Mouse (Mus musculus) liver, adult 2 months (tissue): ENCODE measurements at regions not wholly inside any gene's neighbourhood (a gene's known extent, or its start where the extent isn't known, plus 50 kb on each side); places are given as distances from the start of the nearest gene placed in this dataset.

Experiments used
- DNase-seq: peaks from one replicate; pipeline ENCODE4 v3.0.0-alpha.2; 2011; ENCODE audit warnings: low read depth, low spot score; ENCODE audit errors: extremely low read depth
- H3K27ac ChIP-seq: fragments of 200-500 bp; replicated peaks from 2 replicates; pipeline ENCODE4 v1.5.1; 2012; ENCODE audit warnings: low read depth, mild to moderate bottlenecking, control low read depth, inconsistent platforms, low read length; ENCODE audit not compliant: insufficient read depth
- H3K27me3 ChIP-seq: fragments of 200-500 bp; 2 replicates; pipeline ENCODE4 v1.6.1; 2012; ENCODE audit warnings: mild to moderate bottlenecking, moderate library complexity, low read length, inconsistent platforms; ENCODE audit not compliant: control insufficient read depth, insufficient read depth
- H3K36me3 ChIP-seq: fragments of 200-500 bp; 2 replicates; pipeline ENCODE4 v1.6.1; 2012; ENCODE audit warnings: low read length, inconsistent platforms; ENCODE audit not compliant: control insufficient read depth, insufficient read depth
- H3K4me1 ChIP-seq: fragments of 200-500 bp; 2 replicates; pipeline ENCODE4 v1.6.1; 2011; ENCODE audit warnings: low read length; ENCODE audit not compliant: control insufficient read depth, insufficient read depth
- H3K4me3 ChIP-seq: fragments of 200-500 bp; 2 replicates; pipeline ENCODE4 v1.5.1; 2011; ENCODE audit warnings: low read depth, mild to moderate bottlenecking, control low read depth, low read length, moderate library complexity; ENCODE audit not compliant: insufficient read depth
- H3K79me2 ChIP-seq: fragments of 200-500 bp; 2 replicates; pipeline ENCODE4 v1.6.1; 2012; ENCODE audit warnings: inconsistent platforms, mild to moderate bottlenecking, low read length, moderate library complexity; ENCODE audit not compliant: control insufficient read depth, insufficient read depth
- H3K9ac ChIP-seq: fragments of 200-500 bp; 2 replicates; pipeline ENCODE4 v1.6.1; 2012; ENCODE audit warnings: low read depth, mild to moderate bottlenecking, control low read depth, inconsistent platforms, low read length
- CTCF ChIP-seq: fragments of 200-500 bp; IDR thresholded peaks from 2 replicates; pipeline ENCODE4 v1.5.1; 2011; ENCODE audit warnings: low read depth, low read length, control low read depth
- POLR2A ChIP-seq: fragments of 200-500 bp; IDR thresholded peaks from 2 replicates; pipeline ENCODE4 v1.6.1; 2011; ENCODE audit warnings: low read length, control low read depth; ENCODE audit not compliant: insufficient read depth; ENCODE audit errors: extremely low read depth
- WGBS: fragments of 180-500 bp; shearing (Covaris S2); methylation state at CpG from one replicate; pipeline ENCODE4 v1.1.7; 2018; 5-methylcytosine and 5-hydroxymethylcytosine counted together

- peaks cover 3% of the 10 kb centered on the region; the same call in 1 of the 2 replicates for H3K27me3 ChIP-seq
- no peak for TF ChIP-seq POLR2A
- TF ChIP-seq CTCF, result no peak
- no peaks in the 10 kb centered on the region for H3K79me2 ChIP-seq
- H3K4me1 ChIP-seq, result no peaks in the 10 kb centered on the region
- no peak overlapping the region for H3K9ac ChIP-seq
- no peak overlapping the region for H3K4me3 ChIP-seq
- H3K27ac ChIP-seq, result no peak overlapping the region
- no peaks in the 10 kb centered on the region for H3K36me3 ChIP-seq
- 88% methylated on average over 1 of the region's 1 CpGs for WGBS
- no peak for DNase-seq
These were observed 190.9 kb upstream of the Klf4 start for GRCm38 (mm10) chr4:55723124-55723523.

DNA sequence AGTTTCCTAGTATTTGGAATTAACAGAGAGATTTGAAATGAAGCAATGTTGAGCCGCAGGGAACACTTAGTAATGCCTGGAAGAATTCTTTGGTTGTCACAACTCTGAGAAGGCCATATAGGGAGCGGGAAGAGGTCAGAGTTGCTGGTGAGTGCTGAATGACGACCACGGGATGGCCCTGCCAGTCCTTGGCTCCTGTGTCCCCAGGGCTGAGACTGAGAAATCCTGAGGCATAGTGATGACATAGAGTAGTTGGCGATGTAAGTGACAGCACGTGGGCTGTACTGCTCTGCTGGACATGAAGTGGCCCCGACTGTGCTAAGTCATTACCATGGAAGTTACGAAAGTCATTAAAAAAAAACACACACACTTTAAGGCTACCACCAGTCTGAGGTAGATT, 190.1 kb upstream of the Klf4 start:
- Histone ChIP-seq H3K4me1 (no peaks in the 10 kb centered on the region), H3K36me3 (no peaks in the 10 kb centered on the region), H3K9ac (no peak overlapping the region), H3K4me3 (no peak overlapping the region), H3K79me2 (no peaks in the 10 kb centered on the region), H3K27me3 (peaks cover 3% of the 10 kb centered on the region; the same call in 1 of the 2 replicates), H3K27ac (no peak overlapping the region)
- TF ChIP-seq CTCF (no peak), POLR2A (no peak)
- DNase-seq, result no peak
- WGBS, result 67% methylated on average over 8 of the region's 8 CpGs

DNA sequence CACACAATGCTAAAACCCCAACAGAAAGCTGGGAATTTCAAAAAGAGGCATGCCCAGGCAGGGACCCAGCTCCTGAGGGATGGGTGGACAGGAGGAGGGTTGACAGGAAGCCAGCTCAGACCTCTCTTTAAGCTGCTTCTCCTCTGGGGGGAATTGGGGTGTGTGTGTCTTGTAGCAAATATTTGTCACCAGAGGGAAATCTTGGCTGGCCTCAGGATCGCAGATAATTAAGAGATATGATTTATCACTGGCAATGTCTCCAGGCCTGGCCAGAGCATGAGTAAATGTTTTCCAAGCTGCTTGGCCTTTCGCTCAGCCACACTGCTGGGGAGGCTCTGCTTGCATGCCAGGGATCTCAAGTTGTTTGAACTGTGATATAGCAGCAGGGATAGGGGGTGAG, 189.6 kb upstream of the Klf4 start:
- no peak overlapping the region for H3K4me3 ChIP-seq
- no peaks in the 10 kb centered on the region for H3K36me3 ChIP-seq
- no peak for DNase-seq
- WGBS, result 36% methylated on average over 2 of the region's 2 CpGs
- no peaks in the 10 kb centered on the region for H3K4me1 ChIP-seq
- TF ChIP-seq CTCF (no peak), POLR2A (no peak)
- no peaks in the 10 kb centered on the region for H3K79me2 ChIP-seq
- no peak overlapping the region for H3K9ac ChIP-seq
- peaks cover 3% of the 10 kb centered on the region; the same call in 1 of the 2 replicates for H3K27me3 ChIP-seq
- H3K27ac ChIP-seq, result no peak overlapping the region

GRCm38 (mm10) chr4:55718438-55718837, 186.2 kb upstream of the Klf4 start:
- H3K36me3 ChIP-seq, result no peaks in the 10 kb centered on the region
- H3K9ac ChIP-seq, result no peak overlapping the region
- H3K4me3 ChIP-seq, result no peak overlapping the region
- DNase-seq, result no peak
- WGBS, result 82% methylated on average over 4 of the region's 4 CpGs
- no peak overlapping the region for H3K27ac ChIP-seq
- TF ChIP-seq CTCF (no peak), POLR2A (no peak)
- no peaks in the 10 kb centered on the region; the same call in 1 of the 2 replicates for H3K27me3 ChIP-seq
- no peaks in the 10 kb centered on the region for H3K4me1 ChIP-seq
- no peaks in the 10 kb centered on the region for H3K79me2 ChIP-seq

GRCm38 (mm10) chr4:55716161-55716651, 183.9 kb upstream of the Klf4 start:
- Histone ChIP-seq H3K4me1 (peaks cover 5% of the 10 kb centered on the region), H3K27me3 (no peaks in the 10 kb centered on the region; the same call in 1 of the 2 replicates), H3K36me3 (no peaks in the 10 kb centered on the region), H3K27ac (no peak overlapping the region), H3K4me3 (no peak overlapping the region), H3K79me2 (no peaks in the 10 kb centered on the region), H3K9ac (no peak overlapping the region)
- WGBS, result 53% methylated on average over 5 of the region's 5 CpGs
- DNase-seq, result peak; percentile 57
- TF ChIP-seq POLR2A (no peak), CTCF (no peak)

DNA sequence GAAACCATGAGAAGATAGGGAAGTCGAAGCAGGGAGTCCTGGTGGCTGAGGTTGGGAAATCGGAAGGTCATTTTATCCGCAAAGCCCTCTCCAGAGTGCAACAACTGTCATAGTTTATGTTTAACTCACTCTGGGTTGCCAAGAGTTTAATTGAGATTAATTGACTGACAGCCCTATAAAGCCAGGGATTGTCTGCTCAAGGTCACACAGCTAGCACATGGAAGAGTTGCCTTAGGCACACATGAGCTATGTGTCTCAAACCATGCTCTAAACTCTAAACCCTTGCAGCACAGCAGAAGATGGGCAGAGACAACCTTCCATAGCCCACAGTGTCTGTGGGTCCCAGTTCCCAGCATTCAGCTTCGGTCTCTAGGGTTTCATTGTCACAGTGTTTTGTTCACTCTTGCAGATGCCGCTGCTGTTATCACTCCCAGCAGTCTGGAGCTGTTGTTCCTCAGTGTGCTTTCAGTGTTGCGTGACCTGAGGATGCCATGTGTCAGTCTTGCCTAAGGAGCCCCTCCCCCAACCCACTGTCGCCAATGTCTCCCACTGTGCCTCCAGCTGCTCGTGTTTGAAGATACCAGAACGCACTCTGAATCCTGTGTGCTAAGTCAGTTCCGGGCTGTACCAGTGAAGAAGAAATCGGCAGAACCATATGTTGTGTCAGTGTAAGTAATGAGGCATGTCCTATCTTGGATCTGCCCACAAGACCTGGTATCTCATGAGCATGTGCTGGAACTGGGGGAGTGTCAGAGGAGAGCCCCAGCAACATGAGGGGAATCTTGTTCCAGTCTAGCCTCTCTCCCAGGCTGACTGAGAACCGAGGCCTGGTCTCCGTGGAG, 179.5 kb upstream of the Klf4 start:
- TF ChIP-seq CTCF, result no peak
- no peak for TF ChIP-seq POLR2A
- Histone ChIP-seq H3K79me2 (no peaks in the 10 kb centered on the region), H3K36me3 (no peaks in the 10 kb centered on the region), H3K27me3 (no peaks in the 10 kb centered on the region), H3K9ac (no peak overlapping the region), H3K4me1 (peaks cover 5% of the 10 kb centered on the region), H3K27ac (no peak overlapping the region), H3K4me3 (no peak overlapping the region)
- DNase-seq, result peak; percentile 84
- 59% methylated on average over 13 of the region's 13 CpGs for WGBS
